In the genomic region with DNA sequence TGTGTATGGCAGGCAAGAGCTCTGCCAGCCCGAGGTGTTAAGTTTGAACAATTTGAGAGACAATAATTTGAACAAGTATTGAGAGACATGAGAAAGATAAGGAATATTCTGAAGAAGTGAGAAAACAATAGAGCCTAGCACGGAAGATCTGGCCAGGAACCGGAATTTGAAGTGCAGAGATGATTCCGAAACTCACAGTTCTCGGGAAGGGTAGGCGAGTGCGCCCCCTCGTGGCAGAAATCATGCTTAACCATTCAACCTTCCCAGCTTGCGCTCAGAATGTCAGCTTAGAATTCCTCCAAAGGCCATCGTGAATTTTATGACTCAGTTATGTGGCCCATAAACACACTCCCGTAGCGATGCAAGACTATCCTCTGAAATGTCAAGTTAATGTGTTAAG, we compare ENCODE assay signal across 8 mouse cellular contexts. TPM values are rescaled to one million over a fixed set of nuclear protein-coding genes. Genes with fewer than 3 reads are reported as not detected.
DNase-seq lines count a peak whose midpoint lies in the region; ATAC-seq lines count a peak whose summit lies in the region.

No protein-coding gene starts in this region.

- no peaks in the 10 kb centered on the region for H3K9me3 ChIP-seq in embryonic facial prominence, embryonic 13.5 days
- no peaks in the 10 kb centered on the region for H3K9me3 ChIP-seq in heart, embryonic 12.5 days (replicated peaks)
- H3K9me3 ChIP-seq in kidney, embryonic 15.5 days (replicated peaks): no peaks in the 10 kb centered on the region

- peaks cover 21% of the 10 kb centered on the region for H3K27me3 ChIP-seq in embryonic facial prominence, embryonic 13.5 days
- H3K27me3 ChIP-seq in heart, embryonic 12.5 days (replicated peaks): peaks cover 25% of the 10 kb centered on the region
- H3K27me3 ChIP-seq in kidney, embryonic 15.5 days: peaks cover 24% of the 10 kb centered on the region

- H3K9ac ChIP-seq in embryonic facial prominence, embryonic 13.5 days: 0 out of 2 replicates have a peak overlapping the region, but pooled peaks have one; percentile 46
- H3K9ac ChIP-seq in heart, embryonic 12.5 days: no peak overlapping the region
- no peak overlapping the region for H3K9ac ChIP-seq in kidney, embryonic 15.5 days

- peak overlapping the region; percentile 46 for H3K4me2 ChIP-seq in embryonic facial prominence, embryonic 13.5 days
- peak overlapping the region; percentile 53 for H3K4me2 ChIP-seq in heart, embryonic 12.5 days
- peak overlapping the region; percentile 51 for H3K4me2 ChIP-seq in kidney, embryonic 15.5 days

- peak; percentile 83 for DNase-seq in 416B (ENCODE audit: low read depth)
- DNase-seq in adrenal gland, postnatal 25 days: peak; percentile 94
- DNase-seq in liver: peak; percentile 83
- peak; percentile 70 to 82 for DNase-seq in spleen, postnatal 14 days (ENCODE audit: low spot score in 2 of 2)

- no peak overlapping the region for H3K27ac ChIP-seq in embryonic facial prominence, embryonic 13.5 days
- H3K27ac ChIP-seq in heart, embryonic 12.5 days (ENCODE audit: poor library complexity, severe bottlenecking): no peak overlapping the region
- H3K27ac ChIP-seq in kidney, embryonic 15.5 days: no peak overlapping the region

- ATAC-seq in embryonic facial prominence, embryonic 13.5 days (ENCODE audit: insufficient number of reproducible peaks, insufficient read depth, low FRiP score, low TSS enrichment, low read depth): no peak
- ATAC-seq in heart, embryonic 12.5 days (ENCODE audit: insufficient number of reproducible peaks, low FRiP score): no peak
- ATAC-seq in kidney, embryonic 15.5 days (replicated peaks; ENCODE audit: low FRiP score): no peak
- ATAC-seq in monocyte, adult 5-6 weeks (replicated peaks; ENCODE audit: insufficient number of reproducible peaks, low FRiP score, low TSS enrichment, poor library complexity, severe bottlenecking): 0 out of 2 replicates have a peak, but pooled peaks have one; percentile 52

- peaks cover 9% of the 10 kb centered on the region for H3K4me1 ChIP-seq in embryonic facial prominence, embryonic 13.5 days
- peaks cover 9% of the 10 kb centered on the region for H3K4me1 ChIP-seq in heart, embryonic 12.5 days (replicated peaks)
- H3K4me1 ChIP-seq in kidney, embryonic 15.5 days: peaks cover 47% of the 10 kb centered on the region

- H3K36me3 ChIP-seq in embryonic facial prominence, embryonic 13.5 days: no peaks in the 10 kb centered on the region
- no peaks in the 10 kb centered on the region for H3K36me3 ChIP-seq in heart, embryonic 12.5 days
- H3K36me3 ChIP-seq in kidney, embryonic 15.5 days: no peaks in the 10 kb centered on the region

- WGBS in embryonic facial prominence, embryonic 13.5 days: 4% methylated on average over 12 of the region's 12 CpGs
- WGBS in heart, embryonic 12.5 days: 3% methylated on average over 12 of the region's 12 CpGs
- 4% methylated on average over 12 of the region's 12 CpGs for WGBS in kidney, embryonic 15.5 days

- peak overlapping the region; percentile 17; the same call in 1 of the 2 replicates for H3K4me3 ChIP-seq in embryonic facial prominence, embryonic 13.5 days
- H3K4me3 ChIP-seq in heart, embryonic 12.5 days: peak overlapping the region; percentile 18; the same call in 1 of the 2 replicates
- peak overlapping the region; percentile 26 for H3K4me3 ChIP-seq in kidney, embryonic 15.5 days (replicated peaks)

RNA-seq across cellular contexts. Expression of a gene that starts 2.4 kb away (rescaled TPM):
- 51.8 and 73.5 TPM in 2 replicates for total RNA-seq in adrenal gland, postnatal 25 days (2021)
- polyA plus RNA-seq in embryonic facial prominence, embryonic 13.5 days (2015; fragmentation: Nextera tagmentation; extraction: Ambion mirVana): 25.7 and 27.6 TPM in 2 replicates
- polyA plus RNA-seq in heart, embryonic 12.5 days (2016; fragmentation: Nextera tagmentation; extraction: Ambion mirVana): 27.2 and 27.7 TPM in 2 replicates
- 26.5 and 29.4 TPM in 2 replicates for polyA plus RNA-seq in kidney, embryonic 15.5 days (2015; fragmentation: Nextera tagmentation; extraction: Ambion mirVana)
- total RNA-seq in monocyte, adult 5-6 weeks (2017): 43.3 to 59.7 TPM (median 44.3 TPM) in 3 replicates

RNA-seq across cellular contexts. Expression of a gene that starts 18.9 kb away (rescaled TPM):
- 40.4 and 45.0 TPM in 2 replicates for total RNA-seq in adrenal gland, postnatal 25 days (2021)
- polyA plus RNA-seq in embryonic facial prominence, embryonic 13.5 days (2015; fragmentation: Nextera tagmentation; extraction: Ambion mirVana): 11.6 and 13.3 TPM in 2 replicates
- 16.1 and 19.9 TPM in 2 replicates for polyA plus RNA-seq in heart, embryonic 12.5 days (2016; fragmentation: Nextera tagmentation; extraction: Ambion mirVana)
- 9.7 and 9.8 TPM in 2 replicates for polyA plus RNA-seq in kidney, embryonic 15.5 days (2015; fragmentation: Nextera tagmentation; extraction: Ambion mirVana)
- 4.6 to 15.8 TPM (median 7.2 TPM) in 3 replicates for total RNA-seq in monocyte, adult 5-6 weeks (2017)

RNA-seq across cellular contexts. Expression of a gene that starts 35.9 kb away (rescaled TPM):
- total RNA-seq in adrenal gland, postnatal 25 days (2021): 1.1 and 1.8 TPM in 2 replicates
- 1.4 and 1.7 TPM in 2 replicates for polyA plus RNA-seq in embryonic facial prominence, embryonic 13.5 days (2015; fragmentation: Nextera tagmentation; extraction: Ambion mirVana)
- polyA plus RNA-seq in heart, embryonic 12.5 days (2016; fragmentation: Nextera tagmentation; extraction: Ambion mirVana): 5.4 and 5.9 TPM in 2 replicates
- 1.2 and 2.1 TPM in 2 replicates for polyA plus RNA-seq in kidney, embryonic 15.5 days (2015; fragmentation: Nextera tagmentation; extraction: Ambion mirVana)
- not detected in 3 replicates for total RNA-seq in monocyte, adult 5-6 weeks (2017)

RNA-seq across cellular contexts. Expression of a gene that starts 37.3 kb away (rescaled TPM):
- 74.4 and 98.1 TPM in 2 replicates for total RNA-seq in adrenal gland, postnatal 25 days (2021)
- polyA plus RNA-seq in embryonic facial prominence, embryonic 13.5 days (2015; fragmentation: Nextera tagmentation; extraction: Ambion mirVana): 29.8 and 35.5 TPM in 2 replicates
- 26.2 and 26.4 TPM in 2 replicates for polyA plus RNA-seq in heart, embryonic 12.5 days (2016; fragmentation: Nextera tagmentation; extraction: Ambion mirVana)
- 21.5 and 22.6 TPM in 2 replicates for polyA plus RNA-seq in kidney, embryonic 15.5 days (2015; fragmentation: Nextera tagmentation; extraction: Ambion mirVana)
- total RNA-seq in monocyte, adult 5-6 weeks (2017): 3.7 to 6.4 TPM (median 4.2 TPM) in 3 replicates
